Mouse (Mus musculus) heart, postnatal 36 days (tissue): ENCODE results near the gene Cpsf3. TPM values are rescaled to one million over a fixed set of nuclear protein-coding genes. Genes with fewer than 3 reads are reported as not detected.

ENCODE experiments used
- DNase-seq, 2 experiments: peaks; one replicate each; pipeline ENCODE4 v3.0.0; 2021 to 2022
- intact Hi-C: fragments of 180-260 bp; cut with DNase I; formaldehyde crosslinking; loops from one replicate; pipeline ENCODE4 v1.15.1; 2025
- total RNA-seq, 2 experiments: library from RNA; stranded (reverse); gene quantifications; 2 replicates each; pipeline ENCODE4 v1.2.3; 2021

The Cpsf3 gene
- total RNA-seq, 2 experiments from 2014 or later: 37.3 to 37.7 TPM

GRCm38 (mm10) chr12:21326325-21326724, 41.1 kb downstream of the Cpsf3 start:
- intact Hi-C loops: no loop called here
- no peak for DNase-seq

DNA sequence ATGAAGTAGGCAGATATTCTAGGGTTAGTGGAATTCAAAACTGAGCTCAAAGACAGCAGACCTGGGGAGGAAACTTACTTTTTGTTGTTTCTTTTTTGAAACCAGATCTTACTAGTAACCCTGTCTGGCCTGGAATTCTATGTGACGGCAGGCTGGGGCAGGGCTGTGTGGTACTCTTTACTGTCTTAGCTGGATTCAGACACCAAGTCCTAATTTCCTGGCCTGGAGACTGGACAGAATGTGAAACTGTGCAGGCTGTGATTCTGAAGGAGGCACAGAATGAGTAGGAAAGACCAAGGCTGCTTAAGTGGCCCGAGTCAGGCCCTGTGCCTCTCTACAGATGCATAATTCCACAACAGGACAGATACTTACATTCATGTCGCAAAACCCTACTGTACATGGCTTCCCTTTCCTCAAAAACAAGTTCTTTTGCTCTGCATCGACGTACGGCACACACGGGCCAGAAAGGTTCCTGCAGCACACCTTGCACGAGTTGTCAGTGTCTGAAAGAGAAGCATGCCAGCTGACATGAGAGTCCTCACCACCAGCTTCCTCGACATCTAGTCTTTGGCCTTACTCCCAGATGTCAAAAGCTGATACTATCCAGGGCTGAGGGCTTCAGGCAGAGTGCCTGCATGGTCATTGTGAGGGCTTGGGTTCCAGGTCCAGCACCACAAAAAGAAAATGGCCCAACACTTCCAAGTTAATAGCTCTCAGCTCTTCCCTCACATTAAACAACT, 44.6 kb downstream of the Cpsf3 start:
- no peak for DNase-seq
- intact Hi-C loops: no loop called here

- intact Hi-C loops: no loop called here
- peak in 1 of 2 experiments; percentile 23 for DNase-seq
Measured at GRCm38 (mm10) chr12:21330961-21331576, 45.9 kb downstream of the Cpsf3 start.

DNA sequence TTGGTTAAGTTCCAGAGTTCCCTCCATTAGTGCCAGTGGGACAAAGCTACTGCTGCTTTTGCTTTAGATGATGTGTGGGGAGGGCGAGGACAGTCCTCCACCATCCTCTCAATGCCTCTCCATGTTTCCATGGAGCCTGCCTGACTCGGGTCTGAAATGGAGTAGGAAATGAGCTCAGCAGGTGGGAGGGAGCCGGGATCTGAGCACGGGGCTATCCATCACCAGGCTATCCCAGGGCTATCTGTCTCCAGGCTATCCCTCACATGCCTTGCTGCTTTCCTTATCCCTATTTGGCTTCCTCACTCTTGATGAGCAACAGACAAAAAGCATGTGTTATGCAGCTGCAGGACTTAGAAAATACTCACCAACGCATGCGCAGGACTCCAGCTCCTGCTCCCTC, 46.5 kb downstream of the Cpsf3 start:
- intact Hi-C loops: no loop called here
- no peak for DNase-seq

GRCm38 (mm10) chr12:21333021-21333420, 47.8 kb downstream of the Cpsf3 start:
- intact Hi-C loops: no loop called here
- no peak for DNase-seq

- intact Hi-C loops: no loop called here
- no peak for DNase-seq
Measured at GRCm38 (mm10) chr12:21333766-21334165, 48.6 kb downstream of the Cpsf3 start.

DNA sequence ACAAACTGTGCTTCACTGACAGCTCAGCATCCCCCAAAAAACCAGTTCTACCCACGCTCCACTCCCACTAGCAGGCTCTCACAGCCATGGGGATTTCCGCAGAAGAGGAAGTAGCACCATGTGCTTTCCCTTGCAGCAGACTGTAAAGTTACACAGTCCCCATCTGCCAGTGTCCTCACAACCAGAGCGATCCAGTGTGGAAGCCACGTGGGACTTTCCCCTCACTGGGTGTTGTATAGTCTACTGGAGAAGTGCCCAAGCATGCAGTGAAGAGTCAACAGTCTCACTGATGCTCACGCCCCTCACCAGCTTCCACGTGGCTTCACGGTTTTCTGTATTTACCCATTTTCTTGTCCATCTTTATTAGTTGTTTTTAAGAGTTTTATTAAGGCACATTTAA, 50.7 kb downstream of the Cpsf3 start:
- intact Hi-C loops: no loop called here
- DNase-seq: no peak

DNA sequence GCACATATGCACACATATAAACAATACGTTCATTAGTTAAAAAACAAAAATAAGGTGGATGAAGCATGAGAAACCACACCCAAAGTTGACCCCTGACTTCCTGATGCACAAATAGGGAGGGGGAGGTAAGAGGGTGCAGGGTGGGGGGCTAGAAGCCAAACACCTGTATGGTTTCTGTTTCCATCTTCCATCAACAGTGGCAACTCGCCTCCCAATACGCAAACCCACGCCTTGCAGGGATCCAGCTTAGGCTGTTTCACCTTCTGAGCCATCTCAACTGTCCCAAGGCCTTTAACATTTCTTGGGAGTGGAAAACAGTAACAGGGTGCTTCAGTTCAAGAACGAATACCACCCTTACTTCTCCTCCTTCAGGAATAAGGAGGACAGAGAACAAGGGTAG, 52.0 kb downstream of the Cpsf3 start:
- DNase-seq: no peak
- intact Hi-C loops: no loop called here

DNA sequence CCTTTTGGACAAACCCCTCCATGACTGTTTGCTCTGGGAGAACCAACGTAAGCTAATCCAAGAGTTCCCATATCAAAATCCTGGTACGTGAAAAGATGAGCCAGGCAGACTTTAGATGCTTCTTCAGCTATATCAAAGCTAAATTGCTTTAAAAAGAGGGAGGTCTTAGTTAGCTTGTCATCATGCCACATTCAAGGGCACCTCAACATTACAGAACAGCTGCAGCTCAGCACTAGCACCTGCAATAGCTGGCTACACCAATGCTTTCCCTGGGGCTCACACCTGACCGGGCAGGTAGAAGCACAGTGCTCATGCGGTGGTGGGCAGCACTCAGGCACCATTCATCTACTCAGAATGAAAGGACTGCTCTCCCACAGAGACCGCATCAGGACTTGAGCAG, 55.5 kb downstream of the Cpsf3 start:
- no peak for DNase-seq
- intact Hi-C loops: loop anchor here (10.0 kb wide), 1 partner anchor 274 kb away; no protein-coding TSS in a partner anchor

- intact Hi-C loops: loop anchor here (10.0 kb wide), 1 partner anchor 268 kb away; no protein-coding TSS in a partner anchor
- DNase-seq: no peak
Measured at GRCm38 (mm10) chr12:21346972-21347371, 61.8 kb downstream of the Cpsf3 start.

GRCm38 (mm10) chr12:21350113-21350876, 65.1 kb downstream of the Cpsf3 start:
- intact Hi-C loops: no loop called here
- DNase-seq: no peak

- no peak for DNase-seq
- intact Hi-C loops: no loop called here
Measured at GRCm38 (mm10) chr12:21353681-21354080, 68.5 kb downstream of the Cpsf3 start.

DNA sequence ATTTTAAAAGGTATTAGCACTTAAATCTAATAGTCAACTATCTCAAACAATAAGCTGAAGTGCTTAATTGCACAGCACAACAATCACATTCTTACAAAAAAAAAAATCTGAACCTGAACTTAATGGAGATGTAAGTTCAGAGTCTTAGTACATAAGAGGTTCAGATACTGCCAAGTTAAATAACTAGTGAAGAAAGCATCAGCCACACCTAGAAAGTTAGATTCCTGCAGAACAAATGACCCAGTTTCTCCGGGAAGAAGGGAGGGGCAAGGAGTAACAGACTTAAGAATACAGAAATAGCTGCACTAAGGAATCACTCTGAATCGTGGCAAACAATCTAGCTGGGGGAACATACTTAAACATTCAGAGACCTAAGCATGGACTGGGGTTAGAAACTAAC, 77.5 kb downstream of the Cpsf3 start:
- DNase-seq: no peak
- intact Hi-C loops: no loop called here

DNA sequence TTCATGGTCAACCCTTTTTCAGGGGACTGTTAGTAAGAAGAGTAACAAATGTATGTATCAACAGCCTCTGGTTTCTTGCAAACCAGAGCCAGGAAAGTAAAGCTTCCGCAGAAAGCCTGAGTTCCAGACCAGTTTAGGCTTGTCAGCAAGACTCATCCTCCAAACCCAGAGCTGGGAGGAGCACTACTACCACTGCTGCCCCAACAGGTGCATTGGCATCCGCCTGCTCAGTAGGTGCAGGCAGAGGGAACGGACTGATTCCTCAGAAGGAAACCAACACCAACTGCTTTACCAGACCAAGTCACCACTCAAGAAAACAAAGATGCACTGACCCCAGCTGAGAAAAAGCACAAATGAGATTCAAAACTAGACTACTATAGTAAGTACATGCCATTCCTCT, 78.0 kb downstream of the Cpsf3 start:
- intact Hi-C loops: no loop called here
- DNase-seq: no peak

Other genes starting within 250 kb of the Cpsf3 start
- gene Itgb1bp1, start 893 bp downstream of the Cpsf3 start, total RNA-seq: 10 to 100 TPM; 44.6 to 44.9 TPM
- 10 to 100 TPM; 12.2 to 17.4 TPM for gene Iah1, start 31.0 kb downstream of the Cpsf3 start, total RNA-seq
- gene Adam17, start 88.2 kb downstream of the Cpsf3 start, total RNA-seq: 10 to 100 TPM; 48.2 to 54.3 TPM
- gene Ywhaq, start 132.2 kb downstream of the Cpsf3 start, total RNA-seq: 10 to 100 TPM; 62.2 to 68.0 TPM